Mouse (Mus musculus) CD4-positive, CD25-positive, alpha-beta regulatory T cell, adult 2 months (primary cell): Measurements from ENCODE around the gene Cckbr.
"Not testable (repeated sequence)": the region's sequence is repeated elsewhere in the genome, so short reads cannot be mapped to it uniquely, and the experiment has no call there.

ENCODE experiments used
- DNase-seq: peaks from one replicate; pipeline ENCODE4 v3.0.0-alpha.2; 2012; ENCODE audit warnings: low read depth, low spot score

The Cckbr gene

DNA sequence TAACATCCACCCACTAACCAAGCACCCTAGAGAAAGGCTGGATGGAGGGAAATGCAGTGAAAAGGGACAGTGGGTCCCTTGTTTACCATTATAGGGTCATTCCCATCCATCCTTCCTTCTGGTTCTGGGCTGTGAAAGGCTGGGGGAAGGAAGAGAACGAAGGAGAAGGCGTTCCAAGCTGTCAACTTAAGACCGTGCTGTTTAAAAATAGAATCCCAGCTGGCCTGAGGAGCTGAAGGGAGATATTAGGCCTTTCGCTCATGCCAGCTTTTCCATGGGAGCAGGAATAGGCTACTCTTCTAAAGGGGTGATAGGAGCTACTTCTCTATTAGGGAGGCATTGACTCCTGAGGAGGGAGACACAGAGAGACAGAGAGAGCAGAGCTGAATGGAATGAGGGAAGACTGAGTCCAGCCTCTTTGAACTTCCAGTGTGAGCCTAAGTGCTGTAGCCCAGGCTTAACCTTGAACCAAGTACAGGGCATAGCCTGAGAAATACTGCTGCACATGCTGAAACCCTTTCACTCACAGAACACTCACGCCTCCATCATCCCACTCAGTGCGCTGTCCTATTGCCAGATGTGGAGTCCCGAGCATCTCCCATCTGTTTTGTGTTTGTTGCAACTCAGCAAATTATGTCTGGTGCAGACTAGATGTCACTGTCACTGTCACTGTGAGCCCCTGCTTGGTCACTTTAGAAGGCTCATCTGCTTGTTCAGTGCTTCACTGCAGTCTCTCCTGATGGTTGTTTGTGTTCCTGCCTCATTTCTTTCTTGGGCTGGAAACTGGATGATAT is 12.6 kb downstream of the Cckbr start:
- DNase-seq, result no peak

DNA sequence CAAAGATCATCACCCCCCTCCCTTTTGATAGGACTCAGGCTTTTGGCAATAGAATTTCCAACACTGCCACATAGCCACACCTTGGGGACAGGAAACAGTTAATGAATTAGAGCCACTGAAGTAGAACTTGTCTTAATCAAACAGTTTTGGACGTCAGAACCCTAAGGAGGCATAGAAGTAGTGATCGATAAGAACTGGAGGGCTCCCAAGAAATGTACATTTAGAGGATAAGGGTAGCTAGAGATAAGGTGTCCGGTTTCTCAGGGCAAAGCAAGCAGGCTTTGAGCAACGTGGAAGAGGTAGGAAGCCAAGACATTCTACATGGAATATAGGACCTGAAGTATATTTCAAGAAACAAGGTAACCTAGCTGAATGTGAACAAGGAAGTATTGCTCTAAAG is 15.9 kb downstream of the Cckbr start:
- DNase-seq, result no peak

DNA sequence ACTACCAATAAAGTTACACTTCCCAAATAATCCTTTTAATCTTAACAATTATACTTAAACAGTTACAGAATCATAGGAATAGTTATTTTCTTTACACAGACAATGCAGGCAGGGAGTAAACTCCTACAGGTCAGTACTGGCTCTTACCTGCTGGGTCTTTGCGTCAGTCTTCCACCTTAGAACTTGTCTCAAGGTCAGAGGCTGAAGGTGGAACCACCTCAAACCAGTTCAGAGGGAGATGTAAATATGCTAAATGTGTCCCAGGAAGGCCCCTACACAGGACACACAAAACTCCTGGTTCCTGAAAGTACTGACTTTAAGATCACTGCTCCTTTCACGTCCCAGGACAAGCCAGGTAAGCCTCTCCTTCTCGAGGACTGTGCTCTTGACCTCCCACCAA is 19.5 kb downstream of the Cckbr start:
- no peak for DNase-seq

DNA sequence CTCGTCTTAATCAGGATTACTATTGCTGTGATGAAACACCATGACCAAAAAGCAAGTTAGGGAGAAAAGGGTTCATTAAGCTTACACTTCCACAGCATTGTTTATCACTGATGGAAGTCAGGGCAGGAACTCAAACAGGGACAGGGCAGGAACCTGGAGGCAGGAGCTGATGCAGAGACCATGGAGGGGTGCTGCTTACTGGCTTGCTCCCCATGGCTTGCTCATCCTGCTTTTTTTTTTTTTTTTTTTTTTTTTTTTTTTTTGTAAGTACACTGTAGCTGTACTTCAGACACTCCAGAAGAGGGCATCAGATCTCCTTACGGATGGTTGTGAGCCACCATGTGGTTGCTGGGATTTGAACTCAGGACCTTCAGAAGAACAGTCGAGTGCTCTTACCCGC is 27.8 kb downstream of the Cckbr start:
- not testable (repeated sequence) for DNase-seq

DNA sequence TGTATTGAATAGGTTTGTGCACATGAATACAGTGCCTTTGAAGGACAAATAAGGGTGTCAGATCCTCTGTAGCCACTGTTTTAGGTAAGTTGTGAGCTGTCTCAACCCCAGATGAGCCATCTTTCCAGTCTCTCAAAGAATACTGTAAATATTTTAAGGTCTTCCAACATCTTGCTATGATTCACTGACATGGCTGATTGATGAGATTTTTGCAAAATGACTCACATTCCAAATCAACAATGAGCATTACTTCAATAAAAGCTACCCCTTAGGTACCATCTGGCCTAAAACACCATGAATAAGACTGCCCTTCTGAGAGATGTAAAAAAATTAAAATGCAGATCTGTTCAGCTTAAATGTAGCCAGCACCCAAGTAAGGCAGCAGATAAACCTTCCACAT is 33.0 kb downstream of the Cckbr start:
- DNase-seq, result no peak

DNA sequence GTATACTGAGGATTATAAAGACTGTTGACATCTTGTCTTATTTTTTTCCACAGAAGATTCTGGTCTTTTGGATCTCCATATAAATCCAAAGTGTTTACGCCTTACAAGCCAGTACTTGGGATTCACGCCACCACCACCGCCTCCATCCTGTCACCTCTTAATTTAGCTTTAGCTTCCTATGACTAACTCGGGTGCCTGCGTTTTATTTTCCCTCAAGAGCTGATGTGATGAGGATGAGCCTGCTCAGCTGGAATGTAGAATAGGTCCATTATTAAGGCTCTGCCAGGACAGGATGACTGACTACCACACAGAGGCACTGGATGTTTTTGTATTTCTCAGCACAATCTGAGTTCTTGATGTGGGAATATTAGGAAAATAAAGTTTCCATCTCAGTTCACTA is 40.0 kb downstream of the Cckbr start:
- not testable (repeated sequence) for DNase-seq

DNA sequence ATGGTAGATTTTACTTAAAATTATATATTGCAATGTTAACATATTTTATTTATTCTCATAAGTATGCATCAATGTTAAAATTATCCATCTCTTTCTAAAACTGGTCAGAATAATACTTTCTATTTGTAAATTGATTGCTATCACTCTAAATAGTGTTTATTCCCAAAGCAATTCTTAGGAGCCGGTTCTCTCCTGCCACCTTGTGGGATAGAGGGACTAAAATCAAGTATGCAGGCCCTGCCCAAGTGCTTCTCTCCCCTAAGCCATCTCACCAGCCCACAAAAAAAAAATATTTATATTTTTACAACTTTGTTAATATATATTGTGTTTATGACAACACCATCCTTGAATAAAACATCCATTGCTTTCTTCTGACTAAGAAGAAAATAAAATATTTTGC is 47.1 kb downstream of the Cckbr start:
- DNase-seq, result no peak

DNA sequence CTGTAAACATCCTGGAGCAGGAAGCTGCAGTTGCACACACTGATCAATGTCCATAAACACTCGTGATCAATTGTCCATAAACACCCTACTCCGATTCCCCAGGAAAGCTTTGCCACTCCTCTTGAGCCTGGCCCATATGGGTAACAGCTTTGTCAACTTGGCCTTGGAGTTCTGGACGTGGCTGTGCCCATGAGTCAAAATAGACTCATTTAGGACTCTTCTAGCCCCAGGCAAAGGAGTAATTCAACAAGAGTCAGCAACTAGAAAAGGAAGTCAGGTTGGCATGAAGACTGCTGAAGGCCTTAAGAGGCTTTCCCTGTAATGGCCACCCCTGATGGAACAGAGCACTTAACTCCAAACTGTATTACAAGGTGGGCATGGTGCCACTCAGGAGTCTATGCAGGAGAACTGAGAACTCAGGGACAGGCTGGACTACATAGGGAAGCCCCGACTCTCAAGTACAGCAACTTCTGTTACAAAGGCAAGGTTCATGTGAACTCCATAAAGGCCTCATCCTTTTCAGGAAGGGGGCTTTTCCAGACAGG is 49.3 kb downstream of the Cckbr start:
- DNase-seq, result no peak

DNA sequence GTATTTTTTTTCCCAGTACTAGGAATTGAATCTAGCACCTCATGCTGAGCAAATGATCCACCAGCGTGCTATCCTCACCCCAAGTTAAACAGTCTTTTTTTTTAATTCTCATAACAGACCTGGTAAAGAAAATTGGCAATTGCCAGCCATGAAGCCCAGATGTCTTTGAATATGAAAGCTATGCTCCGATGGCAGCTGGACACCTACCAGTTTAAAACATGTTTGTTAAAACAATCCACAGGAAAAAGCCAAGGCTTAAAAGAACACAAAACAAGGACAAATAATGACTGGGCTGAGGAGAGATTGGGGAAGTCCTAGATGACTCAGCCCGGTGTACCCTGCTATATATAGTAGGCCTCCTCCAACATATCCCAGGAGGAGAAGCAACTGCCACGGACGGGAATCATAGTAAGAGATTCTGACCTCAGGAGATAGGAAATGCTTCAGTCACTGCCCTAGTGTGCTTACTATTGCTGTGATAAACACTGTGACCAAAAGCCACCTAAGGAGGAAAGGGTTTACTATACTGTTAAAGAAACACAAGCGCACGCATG is 49.9 kb downstream of the Cckbr start:
- DNase-seq, result no peak

DNA sequence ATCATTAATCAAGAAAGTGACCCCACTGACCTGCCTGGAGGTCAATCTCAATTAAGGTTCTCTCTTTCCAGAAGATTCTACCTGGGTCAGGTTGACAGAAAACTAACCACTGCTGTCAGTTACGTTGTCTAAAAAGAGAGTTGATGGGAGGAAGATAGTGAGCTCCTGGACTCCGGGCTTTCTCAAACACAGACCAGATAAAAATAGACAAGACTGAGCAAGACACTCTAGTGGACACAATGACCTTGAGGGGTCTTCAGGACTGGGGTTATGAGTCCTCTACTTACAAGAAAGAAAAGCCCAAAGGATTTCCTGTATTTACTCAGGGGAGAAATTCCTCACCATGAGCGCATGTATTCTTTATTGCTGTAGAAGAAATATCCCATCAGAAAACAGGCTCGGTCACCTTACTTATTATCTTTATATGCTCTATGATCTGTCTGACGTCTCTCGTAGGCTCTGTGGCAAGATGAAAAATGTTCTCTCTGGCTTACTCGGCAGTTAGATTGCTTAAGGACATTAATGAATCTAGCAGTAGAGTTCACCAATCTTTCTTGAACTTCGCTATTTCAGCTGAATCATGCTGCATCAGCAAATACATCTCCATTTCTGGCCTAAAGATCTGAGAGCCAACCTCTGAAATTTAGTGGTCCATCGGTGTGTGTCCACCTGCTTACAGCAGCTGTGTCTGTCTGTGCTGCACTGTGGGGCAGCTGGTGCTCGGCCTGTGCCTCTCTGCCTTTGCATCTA is 51.3 kb downstream of the Cckbr start:
- no peak for DNase-seq

DNA sequence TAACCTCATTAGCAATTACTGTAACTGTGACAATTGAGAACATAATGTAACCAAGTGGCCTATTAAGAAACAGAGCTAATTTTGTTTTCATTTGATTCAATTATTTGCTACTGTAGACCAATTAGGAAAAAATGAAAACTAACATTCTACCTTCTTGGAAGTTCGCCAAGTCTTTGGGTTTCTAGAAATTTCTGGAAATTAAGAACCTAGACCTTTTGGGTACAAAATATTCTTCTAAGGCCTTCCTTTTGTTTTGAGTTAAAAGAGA is 51.8 kb downstream of the Cckbr start:
- no peak for DNase-seq

DNA sequence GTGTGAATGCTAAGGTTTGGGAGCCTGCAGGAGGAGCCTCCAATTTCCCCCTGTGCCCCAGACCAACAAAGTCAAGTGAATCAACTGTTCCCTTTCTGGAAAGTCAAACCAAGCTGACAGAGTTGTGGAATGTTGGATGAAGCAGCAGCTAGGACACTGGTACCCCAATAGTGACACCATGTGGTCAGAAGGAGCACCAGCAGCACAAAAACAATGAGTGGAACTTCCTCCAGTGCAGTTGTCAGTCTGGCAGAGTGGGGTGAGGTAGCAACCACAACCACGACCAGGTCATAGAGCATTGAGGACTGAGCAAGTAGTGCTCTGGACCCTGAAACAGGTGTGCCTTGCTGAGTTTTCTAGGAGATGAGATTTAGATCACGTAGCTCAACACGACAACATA is 52.3 kb downstream of the Cckbr start:
- DNase-seq, result peak; percentile 4

DNA sequence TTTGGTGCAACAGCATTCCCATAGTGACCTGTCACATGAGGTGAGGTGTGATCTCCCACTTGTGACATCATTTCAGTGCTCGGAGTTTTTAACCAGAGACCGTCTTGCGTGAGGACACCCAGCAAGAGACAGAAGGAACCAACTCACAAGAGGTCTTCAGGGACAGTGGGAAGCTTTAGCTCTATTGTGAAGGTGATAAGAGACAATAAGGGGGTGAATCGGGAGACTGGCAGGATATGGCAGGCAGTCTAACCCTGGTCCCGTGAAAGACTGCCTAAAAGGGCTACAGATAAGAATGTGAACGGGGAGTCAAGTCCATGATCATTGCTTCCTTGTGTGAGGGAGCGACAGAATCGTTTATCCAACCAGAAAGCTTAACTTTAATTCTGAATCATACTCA is 52.8 kb downstream of the Cckbr start:
- no peak for DNase-seq

DNA sequence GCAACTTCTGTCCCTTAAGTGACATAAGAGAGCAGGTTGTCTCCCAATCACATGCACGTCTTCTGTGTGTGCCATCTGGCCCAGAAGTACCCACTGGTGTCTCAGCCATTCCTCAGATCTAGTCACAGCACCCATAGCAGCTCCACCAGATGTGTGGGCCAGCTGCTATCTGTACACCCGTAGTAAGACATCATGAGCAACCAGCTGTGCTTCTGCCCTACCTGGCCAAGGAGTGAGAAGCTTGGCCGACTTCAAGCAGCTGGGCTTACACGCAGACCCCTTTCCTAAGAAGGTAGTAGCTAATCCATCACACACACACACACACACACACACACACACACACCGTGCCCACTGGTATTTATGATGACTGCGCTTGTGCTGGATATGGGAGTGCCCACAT is 53.7 kb downstream of the Cckbr start:
- no peak for DNase-seq

DNA sequence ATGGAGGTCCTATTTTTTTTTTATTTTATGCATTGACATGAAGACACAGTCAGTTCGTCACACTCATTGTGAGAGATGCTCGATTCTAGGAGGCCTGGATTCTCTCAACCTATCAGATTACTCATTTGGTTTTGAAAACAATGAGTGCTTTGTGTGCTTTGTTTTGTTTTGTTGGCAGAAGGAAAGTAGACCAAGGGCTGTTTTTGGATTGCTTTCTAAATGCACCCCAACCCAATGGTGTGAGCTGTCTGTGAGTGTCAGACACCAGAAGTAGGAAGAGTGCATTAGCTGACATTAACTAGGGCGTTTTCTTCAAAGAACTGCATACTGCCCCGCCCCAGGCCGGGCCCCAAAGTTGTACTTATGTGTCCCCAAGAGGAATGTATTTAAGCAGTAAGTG is 54.5 kb downstream of the Cckbr start:
- no peak for DNase-seq

DNA sequence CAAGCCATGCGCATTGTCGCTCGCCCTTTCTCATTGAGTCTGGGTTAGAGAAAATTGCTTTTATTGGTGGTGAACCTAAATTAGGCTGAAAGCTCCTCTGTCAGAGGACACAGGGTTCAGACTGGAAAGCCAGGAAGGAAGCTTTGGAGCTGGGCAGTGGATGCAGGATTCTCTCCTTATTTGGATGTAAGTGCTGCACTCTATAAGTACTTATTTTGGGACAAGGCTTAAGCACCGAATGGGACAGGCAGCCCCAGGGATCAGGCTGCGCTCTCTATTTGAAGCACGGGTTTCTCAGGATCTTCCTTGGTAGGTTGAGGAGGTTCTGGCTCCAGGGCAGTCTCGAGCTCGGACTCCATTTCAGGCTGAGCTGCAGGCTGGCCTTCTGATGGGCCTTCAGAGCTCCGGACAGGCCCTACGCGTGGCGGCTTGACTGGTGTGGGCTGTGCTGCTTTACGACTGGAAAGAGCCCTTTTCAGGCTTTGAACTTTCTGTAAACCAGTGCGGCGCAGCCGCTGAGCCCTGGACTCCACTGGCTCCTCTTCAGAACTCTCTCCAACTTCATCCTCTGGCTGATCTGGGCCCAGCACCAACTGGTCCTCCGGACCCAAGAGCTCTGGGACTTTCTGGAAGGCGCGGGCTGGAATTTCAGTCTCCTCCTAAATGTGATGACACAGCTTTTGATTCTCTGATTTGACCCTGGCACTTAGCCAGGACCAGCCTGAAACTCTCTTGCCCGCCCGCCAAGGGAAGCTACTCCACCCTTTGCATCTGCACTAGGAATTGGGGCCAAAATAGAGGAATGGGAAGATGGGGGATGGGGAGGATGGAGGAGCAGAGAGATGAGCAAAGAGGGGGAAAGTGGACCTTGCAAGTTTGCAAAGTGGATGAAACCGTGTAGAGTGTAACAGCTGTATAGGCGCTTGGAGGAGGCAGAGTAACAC is 55.3 kb downstream of the Cckbr start:
- DNase-seq, result no peak

DNA sequence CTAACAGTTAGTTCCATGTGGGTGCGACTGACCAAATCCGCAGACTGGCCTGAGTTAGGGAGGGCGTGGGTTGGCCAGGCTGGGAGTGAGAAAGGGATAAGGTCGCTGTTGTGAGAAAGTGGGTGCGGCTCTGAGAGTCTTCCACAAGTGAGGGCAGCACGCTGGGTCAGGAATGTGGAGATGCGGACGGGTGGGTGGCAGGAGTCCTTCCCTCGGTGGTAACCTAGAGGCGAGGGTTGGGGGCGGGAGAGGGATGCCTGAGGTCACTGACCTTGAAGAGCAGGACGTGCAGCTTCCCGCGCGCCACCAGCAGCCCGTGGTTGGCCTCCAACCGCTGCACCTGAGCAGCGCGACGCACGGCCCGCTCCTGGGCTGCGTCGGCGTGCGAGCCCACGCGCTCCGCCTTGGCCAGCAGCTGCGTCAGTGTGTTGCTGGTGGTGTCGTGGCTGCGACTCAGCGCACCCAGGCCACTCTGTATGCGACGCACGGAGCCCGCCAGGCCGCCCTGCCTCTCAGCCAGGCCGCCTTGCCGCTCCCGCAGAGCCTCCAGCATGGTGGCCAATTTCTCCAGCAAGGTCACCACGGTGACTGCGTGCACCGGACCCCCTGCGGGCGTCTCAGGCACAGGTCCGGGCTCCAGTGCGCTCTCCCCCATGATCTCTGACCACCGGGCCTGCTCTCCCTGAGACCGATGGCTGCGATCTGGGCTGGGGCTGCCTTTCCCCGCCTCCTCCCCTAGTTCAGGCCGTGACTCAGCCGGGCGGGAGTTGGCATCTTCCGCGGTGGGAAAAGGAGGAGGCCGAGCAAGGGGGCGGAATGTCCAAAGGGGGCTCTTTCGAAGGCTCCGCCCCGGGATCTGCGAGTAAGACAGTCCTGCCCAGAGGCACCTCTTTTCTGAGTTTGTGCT is 56.2 kb downstream of the Cckbr start, which contains the start of gene Cavin3:
TSS of gene Cavin3 (minus strand) at position 796 of the 907 bp plus-strand sequence.
- DNase-seq, result no peak

DNA sequence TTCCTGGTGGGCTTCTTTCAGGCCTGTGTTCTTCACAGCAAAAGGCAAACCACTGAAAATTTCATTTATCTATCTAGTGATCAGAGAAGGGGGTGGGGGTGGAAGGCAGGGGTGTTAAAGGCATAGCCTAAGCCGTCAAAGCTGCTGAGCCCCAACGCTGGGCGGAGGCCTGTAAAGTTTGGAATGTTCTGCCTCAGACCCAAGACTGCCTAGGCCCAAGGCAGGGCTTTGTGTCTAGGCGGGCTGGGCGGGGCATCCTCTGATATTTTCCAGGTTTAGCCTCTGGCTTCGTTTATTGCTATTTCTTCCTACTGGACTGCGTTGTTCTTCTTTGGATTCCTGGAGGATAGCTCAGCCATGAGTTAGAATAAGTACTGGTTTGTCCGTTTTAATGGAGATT is 56.9 kb downstream of the Cckbr start:
- no peak for DNase-seq

DNA sequence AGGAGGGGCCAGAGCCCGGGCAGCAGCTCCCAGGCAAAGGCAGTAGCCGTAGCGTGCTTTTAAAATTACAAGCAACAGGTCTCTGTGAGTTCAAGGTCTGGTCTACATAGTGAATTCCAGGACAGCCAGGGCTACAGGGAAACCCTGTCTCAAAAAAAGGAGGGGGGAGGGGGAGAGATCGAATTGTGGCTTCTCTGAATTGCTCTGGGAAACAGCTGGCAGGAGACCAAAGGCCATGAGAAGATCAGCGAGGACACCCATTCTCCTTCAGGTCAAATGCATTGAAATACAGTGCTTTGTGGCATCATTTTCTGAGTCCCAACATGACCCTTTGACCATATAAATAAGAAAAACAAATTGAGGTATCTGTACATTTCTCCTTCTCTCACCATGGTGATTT is 59.5 kb downstream of the Cckbr start:
- DNase-seq, result no peak

DNA sequence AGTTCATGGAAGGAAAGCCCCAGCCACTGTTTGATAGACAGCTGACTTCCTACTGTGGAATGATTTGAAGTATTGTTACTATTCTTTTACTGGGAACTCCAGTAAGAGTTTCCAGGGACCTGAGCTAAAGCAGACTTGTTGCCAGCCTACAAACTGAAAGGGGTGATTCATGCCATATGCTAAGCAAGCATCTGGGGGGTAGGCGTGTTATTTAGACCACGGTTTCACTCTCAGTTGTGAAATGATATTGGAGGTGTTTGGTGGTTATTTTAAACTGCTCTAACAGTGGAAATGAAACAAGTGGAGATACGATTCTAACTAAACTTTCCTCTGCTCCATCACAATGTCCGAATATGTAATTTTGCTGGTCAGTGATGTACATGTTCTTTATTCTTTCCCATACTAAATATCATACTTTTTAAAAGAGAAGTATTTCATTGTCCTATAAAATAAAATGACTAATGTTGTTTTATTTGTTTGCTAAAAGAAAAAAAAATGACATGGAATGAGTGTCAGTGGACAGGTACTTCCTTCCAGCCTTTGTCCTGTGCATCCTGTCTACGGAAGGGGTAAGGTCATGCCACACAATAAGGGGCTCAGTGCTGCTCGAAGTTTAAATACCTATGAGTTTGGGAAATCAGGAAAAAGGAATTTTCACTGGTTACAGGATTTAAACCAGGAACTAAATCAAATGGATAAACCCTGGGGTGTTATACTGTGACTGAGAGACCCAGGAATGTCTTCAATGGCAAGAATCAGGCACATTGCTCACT is 61.8 kb downstream of the Cckbr start:
- DNase-seq, result no peak
